Mouse (Mus musculus): ENCODE measurements around the gene Nrm. TPM values are rescaled to one million over a fixed set of nuclear protein-coding genes. Genes with fewer than 3 reads are reported as not detected.

Nrm gene
- total RNA-seq, 1 experiment = 24.7 TPM

DNA sequence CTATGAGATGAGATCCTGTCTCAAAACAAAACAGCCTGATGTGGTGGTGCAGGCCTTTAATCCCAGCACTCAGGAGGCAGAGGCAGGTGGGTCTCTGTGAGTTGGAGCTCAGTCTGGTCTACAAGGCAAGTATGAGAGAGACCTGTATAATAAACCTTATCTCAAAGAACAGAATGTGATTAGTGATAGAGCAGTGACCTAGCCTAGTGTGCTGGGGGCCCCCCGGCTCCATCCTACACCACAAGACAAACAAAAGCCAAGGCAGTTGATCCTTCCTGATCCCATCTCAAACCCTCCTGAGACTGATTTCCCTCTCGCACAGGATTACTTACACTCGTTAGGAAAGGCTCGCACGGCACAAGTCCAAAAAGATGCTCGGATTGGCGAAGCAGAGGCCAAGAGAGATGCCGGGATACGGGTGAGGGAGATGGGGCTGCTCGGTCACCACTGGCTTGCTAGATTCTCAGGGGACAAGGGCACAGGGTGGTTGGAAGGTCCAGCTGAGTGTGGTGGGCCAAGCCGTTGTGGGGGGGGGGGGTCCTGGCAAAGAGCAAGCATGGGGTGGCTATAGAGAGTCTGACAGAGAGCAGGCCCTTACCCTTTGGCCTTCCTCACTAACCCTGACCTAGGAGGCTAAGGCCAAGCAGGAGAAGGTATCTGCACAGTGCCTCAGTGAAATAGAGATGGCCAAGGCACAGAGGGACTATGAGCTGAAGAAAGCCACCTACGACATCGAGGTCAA is 35.8 kb upstream of the Nrm start:
- in situ Hi-C loops (cut with MboI; ENCODE audit: low sequenced_read_pairs in 2 of 2, unreplicated experiment in 2 of 2) = loop anchor here in 1 of 2 experiments (5.0 kb wide), 1 partner anchor 47 kb away; no protein-coding TSS in a partner anchor
- Histone ChIP-seq H3K36me3 (ENCODE audit: control insufficient read depth, insufficient read depth, low read length, poor library complexity, severe bottlenecking) (peaks cover 14% of the 10 kb centered on the region), H3K27ac (ENCODE audit: insufficient read depth, low read depth, low read length, poor library complexity, severe bottlenecking) (no peak overlapping the region), H3K9me3 (ENCODE audit: control insufficient read depth, insufficient read depth, low read depth, low read length) (no peaks in the 10 kb centered on the region), H3K9ac (ENCODE audit: insufficient read depth, low read depth, low read length, poor library complexity, severe bottlenecking) (no peak overlapping the region), H3K4me3 (ENCODE audit: insufficient read depth in 1 of 2, low read depth in 1 of 2, low read length in 2 of 2, poor library complexity in 1 of 2, severe bottlenecking in 1 of 2) (no peak overlapping the region), H3K4me1 (ENCODE audit: control insufficient read depth in 2 of 2, insufficient read depth in 2 of 2, low read length in 2 of 2, poor library complexity in 1 of 2) (peaks cover 2 to 5% of the 10 kb centered on the region in 2 experiments; a peak in 2 of 4 replicates)
- no peak for DNase-seq (ENCODE audit: low read depth, low spot score)
- TF ChIP-seq CHD2 (IDR thresholded peaks at IDR 0.05; ENCODE audit: low read depth, low read length) (no peak), ZNF384 (IDR thresholded peaks at IDR 0.05; ENCODE audit: low read depth, low read length) (no peak), ZC3H11A (IDR thresholded peaks at IDR 0.05; ENCODE audit: borderline replicate concordance, low read depth, low read length) (no peak), MAFK (IDR thresholded peaks at IDR 0.05; ENCODE audit: insufficient read depth, low read depth, low read length) (no peak), HCFC1 (IDR thresholded peaks at IDR 0.05; ENCODE audit: borderline replicate concordance, insufficient read depth, low read length) (no peak)

DNA sequence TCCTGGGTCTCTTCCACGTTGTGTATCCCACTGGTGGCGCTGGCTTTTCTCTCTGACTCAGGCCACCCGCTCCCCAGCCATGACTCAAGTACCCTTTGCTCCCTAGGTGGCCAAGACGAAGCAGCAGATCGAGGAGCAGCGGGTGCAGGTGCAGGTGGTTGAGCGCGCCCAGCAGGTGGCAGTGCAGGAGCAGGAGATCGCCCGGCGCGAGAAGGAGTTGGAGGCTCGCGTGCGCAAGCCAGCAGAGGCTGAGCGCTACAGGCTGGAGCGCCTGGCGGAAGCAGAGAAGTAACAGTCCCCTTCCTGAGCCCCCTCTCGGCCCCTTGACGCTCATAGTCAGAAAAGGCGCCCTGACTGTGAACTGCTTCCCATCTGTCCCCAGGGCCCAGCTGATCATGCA is 31.4 kb upstream of the Nrm start:
- Histone ChIP-seq H3K9ac (ENCODE audit: insufficient read depth, low read depth, low read length, poor library complexity, severe bottlenecking) (peak overlapping the region; percentile 48; the same call in 1 of the 2 replicates), H3K4me1 (ENCODE audit: control insufficient read depth in 2 of 2, insufficient read depth in 2 of 2, low read length in 2 of 2, poor library complexity in 1 of 2) (peaks cover 2% of the 10 kb centered on the region in 2 experiments; a peak in 2 of 4 replicates), H3K36me3 (ENCODE audit: control insufficient read depth, insufficient read depth, low read length, poor library complexity, severe bottlenecking) (peaks cover 30% of the 10 kb centered on the region), H3K9me3 (ENCODE audit: control insufficient read depth, insufficient read depth, low read depth, low read length) (no peaks in the 10 kb centered on the region), H3K27ac (ENCODE audit: insufficient read depth, low read depth, low read length, poor library complexity, severe bottlenecking) (no peak overlapping the region), H3K4me3 (ENCODE audit: insufficient read depth in 1 of 2, low read depth in 1 of 2, low read length in 2 of 2, poor library complexity in 1 of 2, severe bottlenecking in 1 of 2) (peak overlapping the region in 1 of 2 experiments; percentile 19; a peak in 1 of 4 replicates)
- TF ChIP-seq ZC3H11A (IDR thresholded peaks at IDR 0.05; ENCODE audit: borderline replicate concordance, low read depth, low read length) (peak; percentile 46), MAFK (IDR thresholded peaks at IDR 0.05; ENCODE audit: insufficient read depth, low read depth, low read length) (no peak), HCFC1 (IDR thresholded peaks at IDR 0.05; ENCODE audit: borderline replicate concordance, insufficient read depth, low read length) (0 out of 2 replicates have a peak, but pooled peaks have one; percentile 42), ZNF384 (IDR thresholded peaks at IDR 0.05; ENCODE audit: low read depth, low read length) (no peak)
- DNase-seq (ENCODE audit: low read depth, low spot score) = peak; percentile 78
- in situ Hi-C loops (cut with MboI; ENCODE audit: low sequenced_read_pairs in 2 of 2, unreplicated experiment in 2 of 2) = loop anchor here in 1 of 2 experiments (5.0 kb wide), 1 partner anchor 43 kb away; no protein-coding TSS in a partner anchor

DNA sequence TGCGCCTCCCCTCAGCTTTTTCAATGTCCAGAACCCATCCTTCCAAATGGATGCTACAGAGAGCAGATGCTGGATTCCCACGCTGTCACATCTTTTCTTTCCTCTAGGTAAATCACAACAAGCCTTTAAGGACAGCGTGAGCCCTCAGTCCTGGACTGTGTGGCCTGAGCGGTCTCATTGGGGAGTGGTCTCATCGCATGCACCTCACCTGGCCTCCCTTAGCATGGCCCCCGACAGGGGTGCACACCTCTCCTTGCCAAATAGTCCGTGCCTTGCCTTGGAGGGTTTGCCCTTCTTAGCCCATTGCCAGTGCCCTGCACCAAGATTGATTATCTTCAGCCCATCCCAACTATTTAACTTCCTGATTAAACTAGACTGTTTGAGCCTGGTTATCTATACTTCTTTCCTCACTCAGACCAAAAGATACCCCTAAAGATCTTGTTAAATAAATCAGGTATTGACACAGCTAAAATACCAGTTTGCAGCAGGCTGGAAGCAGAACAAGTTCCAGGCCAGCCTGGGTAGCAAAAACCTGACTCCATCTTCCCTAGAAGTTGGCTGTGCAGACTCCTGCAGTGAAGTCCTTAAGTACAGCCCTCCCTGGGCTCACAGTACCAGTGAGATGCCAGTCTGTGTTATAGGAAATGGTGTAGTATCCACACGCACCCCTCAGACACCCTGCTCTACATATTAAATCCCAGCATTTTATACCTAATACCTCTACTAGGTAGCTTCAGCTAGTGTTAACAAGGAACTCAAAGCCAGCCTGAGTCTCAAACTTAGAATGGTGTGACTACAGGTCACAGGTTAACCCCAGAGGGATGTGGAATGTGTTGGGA is 28.5 kb upstream of the Nrm start:
- no peak for DNase-seq (ENCODE audit: low read depth, low spot score)
- H3K4me3 ChIP-seq (ENCODE audit: insufficient read depth in 1 of 2, low read depth in 1 of 2, low read length in 2 of 2, poor library complexity in 1 of 2, severe bottlenecking in 1 of 2) = no peak overlapping the region
- no peak overlapping the region for H3K27ac ChIP-seq (ENCODE audit: insufficient read depth, low read depth, low read length, poor library complexity, severe bottlenecking)
- no peak overlapping the region for H3K9ac ChIP-seq (ENCODE audit: insufficient read depth, low read depth, low read length, poor library complexity, severe bottlenecking)
- in situ Hi-C loops (cut with MboI; ENCODE audit: low sequenced_read_pairs in 2 of 2, unreplicated experiment in 2 of 2) = no loop called here
- peaks cover 37% of the 10 kb centered on the region for H3K36me3 ChIP-seq (ENCODE audit: control insufficient read depth, insufficient read depth, low read length, poor library complexity, severe bottlenecking)
- H3K4me1 ChIP-seq (ENCODE audit: control insufficient read depth in 2 of 2, insufficient read depth in 2 of 2, low read length in 2 of 2, poor library complexity in 1 of 2) = peaks cover 2 to 9% of the 10 kb centered on the region in 2 experiments; a peak in 2 of 4 replicates
- H3K9me3 ChIP-seq (ENCODE audit: control insufficient read depth, insufficient read depth, low read depth, low read length) = no peaks in the 10 kb centered on the region
- TF ChIP-seq HCFC1 (IDR thresholded peaks at IDR 0.05; ENCODE audit: borderline replicate concordance, insufficient read depth, low read length) (no peak), CHD2 (IDR thresholded peaks at IDR 0.05; ENCODE audit: low read depth, low read length) (0 out of 2 replicates have a peak, but pooled peaks have one; percentile 14), ZC3H11A (IDR thresholded peaks at IDR 0.05; ENCODE audit: borderline replicate concordance, low read depth, low read length) (no peak)

DNA sequence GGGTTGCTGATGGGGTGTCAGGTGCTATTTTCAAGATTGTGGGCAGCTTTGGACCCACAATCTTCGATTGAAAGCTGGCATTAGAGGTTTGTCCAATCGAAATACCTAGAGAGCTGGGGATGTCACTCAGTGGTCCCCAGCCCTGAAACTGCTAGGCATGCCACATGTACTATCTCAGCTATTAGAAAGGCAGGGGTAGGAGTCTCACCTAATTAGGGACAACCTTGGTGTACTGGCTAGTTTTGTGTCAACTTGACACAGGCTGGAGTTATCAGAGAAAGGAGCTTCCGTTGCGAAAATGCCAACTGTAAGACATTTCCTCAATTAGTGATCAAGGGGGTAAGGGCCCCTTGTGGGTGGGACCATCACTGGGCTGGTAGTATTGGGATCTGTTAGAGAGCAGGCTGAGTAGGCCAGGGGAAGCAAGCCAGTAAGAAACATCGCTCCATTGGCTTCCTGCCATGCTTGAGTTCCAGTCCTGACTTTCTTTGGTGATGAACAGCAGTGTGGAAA is 27.8 kb upstream of the Nrm start:
- no peak for TF ChIP-seq ZNF384 (IDR thresholded peaks at IDR 0.05; ENCODE audit: low read depth, low read length)
- no peak for TF ChIP-seq MAFK (IDR thresholded peaks at IDR 0.05; ENCODE audit: insufficient read depth, low read depth, low read length)
- no peak for TF ChIP-seq CHD2 (IDR thresholded peaks at IDR 0.05; ENCODE audit: low read depth, low read length)
- TF ChIP-seq ZC3H11A (IDR thresholded peaks at IDR 0.05; ENCODE audit: borderline replicate concordance, low read depth, low read length) = no peak
- TF ChIP-seq HCFC1 (IDR thresholded peaks at IDR 0.05; ENCODE audit: borderline replicate concordance, insufficient read depth, low read length) = no peak
- no peak for DNase-seq (ENCODE audit: low read depth, low spot score)
- Histone ChIP-seq H3K4me1 (ENCODE audit: control insufficient read depth in 2 of 2, insufficient read depth in 2 of 2, low read length in 2 of 2, poor library complexity in 1 of 2) (peaks cover 2 to 9% of the 10 kb centered on the region in 2 experiments; a peak in 2 of 4 replicates), H3K4me3 (ENCODE audit: insufficient read depth in 1 of 2, low read depth in 1 of 2, low read length in 2 of 2, poor library complexity in 1 of 2, severe bottlenecking in 1 of 2) (no peak overlapping the region), H3K9ac (ENCODE audit: insufficient read depth, low read depth, low read length, poor library complexity, severe bottlenecking) (no peak overlapping the region), H3K36me3 (ENCODE audit: control insufficient read depth, insufficient read depth, low read length, poor library complexity, severe bottlenecking) (peaks cover 37% of the 10 kb centered on the region), H3K27ac (ENCODE audit: insufficient read depth, low read depth, low read length, poor library complexity, severe bottlenecking) (no peak overlapping the region), H3K9me3 (ENCODE audit: control insufficient read depth, insufficient read depth, low read depth, low read length) (no peaks in the 10 kb centered on the region)
- in situ Hi-C loops (cut with MboI; ENCODE audit: low sequenced_read_pairs in 2 of 2, unreplicated experiment in 2 of 2) = no loop called here
